Mouse (Mus musculus) midbrain, embryonic 15.5 days (tissue): ENCODE measurements around the gene Ikzf3. TPM values are rescaled to one million over a fixed set of nuclear protein-coding genes. Genes with fewer than 3 reads are reported as not detected.

Experiments
- ATAC-seq: fragments of 200-750 bp; cut with Nextera tagmentation; replicated peaks from 2 replicates; pipeline ENCODE4 v1.8.0; 2017; ENCODE audit warnings: moderate TSS enrichment
- H3K27ac ChIP-seq: fragments of 300-500 bp; sonication (generic); 2 replicates; pipeline ENCODE4 v1.5.1; 2015; ENCODE audit warnings: mild to moderate bottlenecking, inconsistent platforms
- H3K27me3 ChIP-seq: fragments of 300-500 bp; sonication (generic); replicated peaks from 2 replicates; pipeline ENCODE4 v1.6.1; 2015; ENCODE audit warnings: inconsistent platforms
- H3K36me3 ChIP-seq: fragments of 300-500 bp; sonication (generic); replicated peaks from 2 replicates; pipeline ENCODE4 v1.6.1; 2015; ENCODE audit warnings: inconsistent platforms
- H3K4me1 ChIP-seq: fragments of 300-500 bp; sonication (generic); 2 replicates; pipeline ENCODE4 v1.6.1; 2015; ENCODE audit warnings: inconsistent platforms
- H3K4me2 ChIP-seq: fragments of 300-500 bp; sonication (generic); 2 replicates; pipeline ENCODE4 v1.6.1; 2015; ENCODE audit warnings: inconsistent platforms, mild to moderate bottlenecking, moderate library complexity
- H3K4me3 ChIP-seq: fragments of 300-500 bp; sonication (generic); 2 replicates; pipeline ENCODE4 v1.5.1; 2015; ENCODE audit warnings: mild to moderate bottlenecking, inconsistent platforms
- H3K9ac ChIP-seq: fragments of 300-500 bp; sonication (generic); 2 replicates; pipeline ENCODE4 v1.6.1; 2015; ENCODE audit warnings: mild to moderate bottlenecking, inconsistent platforms
- H3K9me3 ChIP-seq: fragments of 300-500 bp; sonication (generic); 2 replicates; pipeline ENCODE4 v1.6.1; 2016; ENCODE audit warnings: inconsistent platforms
- WGBS: fragments of 180-500 bp; shearing (Covaris S2); methylation state at CpG from one replicate; pipeline ENCODE4 v1.1.7; 2015; ENCODE audit warnings: mixed read lengths; 5-methylcytosine and 5-hydroxymethylcytosine counted together
- polyA plus RNA-seq: library from polyadenylated mRNA; unstranded; fragments of >200 nt; fragmentation: Nextera tagmentation; extraction: Ambion mirVana; gene quantifications from 2 replicates; pipeline ENCODE4 v1.2.1, GENCODE M21; 2015

Ikzf3 gene
- polyA plus RNA-seq, 1 experiment from 2014 or later: 0.04 TPM

GRCm38 (mm10) chr11:98560942-98561341 is 15.1 kb upstream of the Ikzf3 start:
- no peaks in the 10 kb centered on the region; the same call in 1 of the 2 replicates for H3K4me1 ChIP-seq
- ATAC-seq: no peak
- no peaks in the 10 kb centered on the region for H3K9me3 ChIP-seq
- H3K27ac ChIP-seq: no peak overlapping the region
- no peak overlapping the region for H3K9ac ChIP-seq
- H3K27me3 ChIP-seq: no peaks in the 10 kb centered on the region
- H3K4me3 ChIP-seq: no peak overlapping the region
- H3K4me2 ChIP-seq: no peak overlapping the region
- 36% methylated on average over 7 of the region's 7 CpGs for WGBS
- no peaks in the 10 kb centered on the region for H3K36me3 ChIP-seq

- Histone ChIP-seq H3K9ac (no peak overlapping the region), H3K27me3 (peaks cover 4% of the 10 kb centered on the region), H3K27ac (no peak overlapping the region), H3K36me3 (no peaks in the 10 kb centered on the region), H3K4me1 (peaks cover 11% of the 10 kb centered on the region), H3K4me2 (no peak overlapping the region), H3K9me3 (no peaks in the 10 kb centered on the region; the same call in 1 of the 2 replicates), H3K4me3 (no peak overlapping the region)
- 62% methylated on average over 12 of the region's 12 CpGs for WGBS
- no peak for ATAC-seq
These were observed 9.4 kb upstream of the Ikzf3 start for GRCm38 (mm10) chr11:98555124-98555700.

- H3K9me3 ChIP-seq: no peaks in the 10 kb centered on the region; the same call in 1 of the 2 replicates
- H3K9ac ChIP-seq: no peak overlapping the region
- WGBS: 93% methylated on average over 4 of the region's 4 CpGs
- ATAC-seq: no peak
- no peak overlapping the region for H3K27ac ChIP-seq
- peaks cover 11% of the 10 kb centered on the region for H3K4me1 ChIP-seq
- H3K4me2 ChIP-seq: no peak overlapping the region
- peaks cover 16% of the 10 kb centered on the region for H3K27me3 ChIP-seq
- no peak overlapping the region for H3K4me3 ChIP-seq
- no peaks in the 10 kb centered on the region for H3K36me3 ChIP-seq
These were observed 8.1 kb upstream of the Ikzf3 start for GRCm38 (mm10) chr11:98553966-98554365.

- Histone ChIP-seq H3K9me3 (no peaks in the 10 kb centered on the region; the same call in 1 of the 2 replicates), H3K4me2 (peak within 1 kb of the TSS; percentile 77), H3K36me3 (no peaks in the 10 kb centered on the region), H3K4me1 (peaks cover 11% of the 10 kb centered on the region), H3K4me3 (peak within 1 kb of the TSS; percentile 55), H3K27me3 (peaks cover 42% of the 10 kb centered on the region), H3K27ac (peak within 1 kb of the TSS; percentile 89), H3K9ac (peak within 1 kb of the TSS; percentile 65)
- ATAC-seq: peak; percentile 97
- WGBS: under 1% methylated on average over 51 of the region's 51 CpGs
These were observed 5.4 kb upstream of the Ikzf3 start, which contains the start of gene Zpbp2 for GRCm38 (mm10) chr11:98550975-98551828. Gene Zpbp2, plus strand, starts transcription at chr11:98551097.

- Histone ChIP-seq H3K27ac (peak overlapping the region; percentile 89; the same call in 1 of the 2 replicates), H3K4me2 (peak overlapping the region; percentile 77)
- 21% methylated on average over 20 of the region's 20 CpGs for WGBS
These were observed 4.6 kb upstream of the Ikzf3 start for GRCm38 (mm10) chr11:98550311-98550974.

GRCm38 (mm10) chr11:98549363-98549762 is 3.5 kb upstream of the Ikzf3 start:
- Histone ChIP-seq H3K4me2 (no peak overlapping the region), H3K27me3 (peaks cover 59% of the 10 kb centered on the region), H3K27ac (no peak overlapping the region), H3K4me1 (peaks cover 19% of the 10 kb centered on the region), H3K9ac (no peak overlapping the region), H3K9me3 (no peaks in the 10 kb centered on the region; the same call in 1 of the 2 replicates), H3K4me3 (no peak overlapping the region), H3K36me3 (no peaks in the 10 kb centered on the region)
- ATAC-seq: no peak
- WGBS: 70% methylated on average over 4 of the region's 4 CpGs

More at GRCm38 (mm10) chr11:98550311-98550974, 4.6 kb upstream of the Ikzf3 start:
- Histone ChIP-seq H3K9ac (peak overlapping the region; percentile 65), H3K4me1 (peaks cover 16% of the 10 kb centered on the region), H3K36me3 (no peaks in the 10 kb centered on the region), H3K4me3 (peak overlapping the region; percentile 55), H3K27me3 (peaks cover 50% of the 10 kb centered on the region), H3K9me3 (no peaks in the 10 kb centered on the region; the same call in 1 of the 2 replicates)
- ATAC-seq: peak; percentile 10; the same call in 1 of the 2 replicates

GRCm38 (mm10) chr11:98547308-98547693 is 1.5 kb upstream of the Ikzf3 start:
- Histone ChIP-seq H3K27me3 (peaks cover 68% of the 10 kb centered on the region), H3K4me2 (no peak overlapping the region)

GRCm38 (mm10) chr11:98546529-98547307 is 887 bp upstream of the Ikzf3 start:
- H3K4me3 ChIP-seq: no peak overlapping the region
- no peak for ATAC-seq
- H3K36me3 ChIP-seq: no peaks in the 10 kb centered on the region
- peaks cover 73% of the 10 kb centered on the region for H3K27me3 ChIP-seq
- H3K9me3 ChIP-seq: no peaks in the 10 kb centered on the region
- peaks cover 17% of the 10 kb centered on the region for H3K4me1 ChIP-seq
- H3K9ac ChIP-seq: no peak overlapping the region
- no peak overlapping the region for H3K4me2 ChIP-seq
- 43% methylated on average over 12 of the region's 12 CpGs for WGBS
- H3K27ac ChIP-seq: no peak overlapping the region

More at GRCm38 (mm10) chr11:98547308-98547693, 1.5 kb upstream of the Ikzf3 start:
- ATAC-seq: no peak
- WGBS: 63% methylated on average over 3 of the region's 3 CpGs
- H3K36me3 ChIP-seq: no peaks in the 10 kb centered on the region
- H3K27ac ChIP-seq: no peak overlapping the region
- no peak overlapping the region for H3K9ac ChIP-seq
- no peak overlapping the region for H3K4me3 ChIP-seq
- no peaks in the 10 kb centered on the region for H3K9me3 ChIP-seq
- H3K4me1 ChIP-seq: peaks cover 19% of the 10 kb centered on the region

GRCm38 (mm10) chr11:98544890-98545677 is 747 bp downstream of the Ikzf3 start:
- Histone ChIP-seq H3K27ac (no peak overlapping the region), H3K4me1 (peaks cover 8% of the 10 kb centered on the region), H3K4me2 (peak overlapping the region; percentile 83), H3K4me3 (peak overlapping the region; percentile 38), H3K9ac (no peak overlapping the region), H3K9me3 (no peaks in the 10 kb centered on the region), H3K27me3 (peaks cover 73% of the 10 kb centered on the region), H3K36me3 (no peaks in the 10 kb centered on the region)
- ATAC-seq: no peak
- WGBS: 3% methylated on average over 16 of the region's 16 CpGs

- Histone ChIP-seq H3K4me1 (peaks cover 8% of the 10 kb centered on the region), H3K27me3 (peaks cover 57% of the 10 kb centered on the region), H3K4me2 (no peak overlapping the region), H3K27ac (no peak overlapping the region), H3K36me3 (no peaks in the 10 kb centered on the region), H3K4me3 (no peak overlapping the region), H3K9me3 (no peaks in the 10 kb centered on the region), H3K9ac (no peak overlapping the region)
- ATAC-seq: no peak
- 84% methylated on average over 1 of the region's 1 CpGs for WGBS
These were observed 2.4 kb downstream of the Ikzf3 start for GRCm38 (mm10) chr11:98543414-98543813.

- H3K27me3 ChIP-seq: peaks cover 49% of the 10 kb centered on the region
These were observed 3.3 kb downstream of the Ikzf3 start for GRCm38 (mm10) chr11:98542553-98542952.

More at GRCm38 (mm10) chr11:98542553-98542952, 3.3 kb downstream of the Ikzf3 start:
- 73% methylated on average over 8 of the region's 8 CpGs for WGBS
- no peaks in the 10 kb centered on the region for H3K36me3 ChIP-seq
- H3K9ac ChIP-seq: no peak overlapping the region
- no peaks in the 10 kb centered on the region for H3K9me3 ChIP-seq
- no peak for ATAC-seq
- peaks cover 8% of the 10 kb centered on the region for H3K4me1 ChIP-seq
- no peak overlapping the region for H3K4me3 ChIP-seq
- H3K4me2 ChIP-seq: no peak overlapping the region
- H3K27ac ChIP-seq: no peak overlapping the region
